Mouse (Mus musculus) ES-E14 (cell line): Measurements from ENCODE around the gene Tnnt2. TPM values are rescaled to one million over a fixed set of nuclear protein-coding genes. Genes with fewer than 3 reads are reported as not detected.

Source experiments
- DNase-seq: peaks from one replicate; pipeline ENCODE4 v3.0.0-alpha.2; 2013; ENCODE audit warnings: low read depth, low spot score
- H3K27ac ChIP-seq: 2 replicates; pipeline ENCODE4 v1.5.1; 2012; ENCODE audit warnings: low read depth, mild to moderate bottlenecking, low read length, moderate library complexity, mixed read lengths; ENCODE audit not compliant: poor library complexity, insufficient read depth, severe bottlenecking
- H3K36me3 ChIP-seq: 2 replicates; pipeline ENCODE4 v1.6.1; 2012; ENCODE audit warnings: mild to moderate bottlenecking, low read length, moderate library complexity, mixed read lengths; ENCODE audit not compliant: control insufficient read depth, poor library complexity, insufficient read depth, severe bottlenecking
- H3K4me1 ChIP-seq, 2 experiments: fragments of 150-350 bp in 1 of 2; sonication (generic) in 1 of 2; 2 replicates each; pipeline ENCODE4 v1.6.1; 2012; ENCODE audit warnings: low read length in 2 of 2, mild to moderate bottlenecking in 1 of 2, mixed read lengths in 1 of 2; ENCODE audit not compliant: control insufficient read depth in 2 of 2, insufficient read depth in 2 of 2, poor library complexity in 1 of 2
- H3K4me3 ChIP-seq, 2 experiments: fragments of 150-350 bp in 1 of 2; sonication (generic) in 1 of 2; 2 replicates each; pipeline ENCODE4 v1.5.1; 2012; ENCODE audit warnings: low read length in 2 of 2, low read depth in 1 of 2, mild to moderate bottlenecking in 1 of 2, mixed read lengths in 1 of 2; ENCODE audit not compliant: insufficient read depth in 1 of 2, poor library complexity in 1 of 2, severe bottlenecking in 1 of 2
- H3K9ac ChIP-seq: 2 replicates; pipeline ENCODE4 v1.6.1; 2012; ENCODE audit warnings: low read depth, mild to moderate bottlenecking, low read length, mixed read lengths; ENCODE audit not compliant: poor library complexity, insufficient read depth, severe bottlenecking
- H3K9me3 ChIP-seq: fragments of 150-350 bp; sonication (generic); 2 replicates; pipeline ENCODE4 v1.6.1; 2012; ENCODE audit warnings: low read depth, mild to moderate bottlenecking, low read length; ENCODE audit not compliant: control insufficient read depth, insufficient read depth
- CHD2 ChIP-seq: IDR thresholded peaks from 2 replicates; pipeline ENCODE4 v1.6.1; 2014; ENCODE audit warnings: mild to moderate bottlenecking, low read depth, low read length, inconsistent platforms
- HCFC1 ChIP-seq: IDR thresholded peaks from 2 replicates; pipeline ENCODE4 v1.6.1; 2012; ENCODE audit warnings: low read length, inconsistent platforms, borderline replicate concordance; ENCODE audit not compliant: insufficient read depth
- MAFK ChIP-seq: IDR thresholded peaks from 2 replicates; pipeline ENCODE4 v1.6.1; 2014; ENCODE audit warnings: mild to moderate bottlenecking, low read depth, low read length, inconsistent platforms; ENCODE audit not compliant: insufficient read depth
- ZC3H11A ChIP-seq: IDR thresholded peaks from 2 replicates; pipeline ENCODE4 v1.6.1; 2012; ENCODE audit warnings: low read depth, mild to moderate bottlenecking, inconsistent platforms, low read length, borderline replicate concordance
- ZNF384 ChIP-seq: IDR thresholded peaks from 2 replicates; pipeline ENCODE4 v1.6.1; 2012; ENCODE audit warnings: low read depth, low read length, inconsistent platforms
- in situ Hi-C, 2 experiments: fragments of 600-800 bp; cut with MboI; formaldehyde crosslinking; loops; one replicate each; pipeline ENCODE4 v1.15.1; 2025; ENCODE audit warnings: low sequenced_read_pairs in 2 of 2, inconsistent platforms in 1 of 2; ENCODE audit not compliant: unreplicated experiment in 2 of 2
- total RNA-seq: library from RNA; depleted of rRNA; stranded (reverse); fragments of 300-350 nt; gene quantifications from 2 replicates; pipeline ENCODE4 v1.2.3, GENCODE M21; 2012

Gene Tnnt2
- total RNA-seq, 1 experiment = 2.5 TPM

GRCm38 (mm10) chr1:135858533-135858932 is 22.4 kb downstream of the Tnnt2 start:
- Histone ChIP-seq H3K9me3 (no peaks in the 10 kb centered on the region), H3K4me1 (peaks cover 2 to 14% of the 10 kb centered on the region in 2 experiments; a peak in 2 of 4 replicates), H3K36me3 (no peaks in the 10 kb centered on the region), H3K4me3 (no peak overlapping the region), H3K27ac (no peak overlapping the region), H3K9ac (no peak overlapping the region)
- no peak for DNase-seq
- TF ChIP-seq CHD2 (no peak), ZC3H11A (no peak), MAFK (no peak), ZNF384 (no peak), HCFC1 (no peak)
- in situ Hi-C loops = no loop called here

- Histone ChIP-seq H3K27ac (no peak overlapping the region), H3K9ac (no peak overlapping the region)
- in situ Hi-C loops = no loop called here
Measured at GRCm38 (mm10) chr1:135861091-135861490, 24.9 kb downstream of the Tnnt2 start.

GRCm38 (mm10) chr1:135861980-135862552 is 25.9 kb downstream of the Tnnt2 start:
- H3K9me3 ChIP-seq = no peaks in the 10 kb centered on the region
- DNase-seq = no peak
- in situ Hi-C loops = no loop called here
- peaks cover 0 to 3% of the 10 kb centered on the region in 2 experiments; a peak in 2 of 4 replicates for H3K4me1 ChIP-seq
- H3K27ac ChIP-seq = no peak overlapping the region; the same call in 1 of the 2 replicates
- H3K36me3 ChIP-seq = no peaks in the 10 kb centered on the region
- no peak overlapping the region for H3K4me3 ChIP-seq
- no peak for TF ChIP-seq HCFC1
- TF ChIP-seq ZNF384 = no peak
- TF ChIP-seq CHD2 = no peak
- no peak for TF ChIP-seq ZC3H11A
- TF ChIP-seq MAFK = no peak
- no peak overlapping the region for H3K9ac ChIP-seq

More at GRCm38 (mm10) chr1:135861091-135861490, 24.9 kb downstream of the Tnnt2 start:
- no peak for DNase-seq
- Histone ChIP-seq H3K4me1 (peaks cover 2 to 12% of the 10 kb centered on the region in 2 experiments; a peak in 2 of 4 replicates), H3K9me3 (no peaks in the 10 kb centered on the region), H3K36me3 (no peaks in the 10 kb centered on the region), H3K4me3 (no peak overlapping the region)
- TF ChIP-seq MAFK (no peak), ZC3H11A (no peak), ZNF384 (no peak), HCFC1 (no peak), CHD2 (no peak)

- H3K36me3 ChIP-seq = no peaks in the 10 kb centered on the region
- TF ChIP-seq CHD2 (no peak), HCFC1 (no peak), ZC3H11A (no peak), ZNF384 (no peak), MAFK (no peak)
Measured at GRCm38 (mm10) chr1:135862561-135862960, 26.4 kb downstream of the Tnnt2 start.

More at GRCm38 (mm10) chr1:135862561-135862960, 26.4 kb downstream of the Tnnt2 start:
- no peak for DNase-seq
- in situ Hi-C loops = no loop called here
- Histone ChIP-seq H3K4me1 (no peaks in the 10 kb centered on the region; a peak in 1 of 4 replicates), H3K9me3 (no peaks in the 10 kb centered on the region), H3K9ac (no peak overlapping the region), H3K27ac (no peak overlapping the region), H3K4me3 (no peak overlapping the region)
